Mouse (Mus musculus): Measurements from ENCODE around the gene Snx6. TPM values are rescaled to one million over a fixed set of nuclear protein-coding genes. Genes with fewer than 3 reads are reported as not detected.

Gene Snx6
- polyA plus RNA-seq, 1 experiment from 2014 or later, result 115 TPM

GRCm38 (mm10) chr12:54825202-54825601 is 29.7 kb upstream of the Snx6 start:
- no peak overlapping the region for H3K4me3 ChIP-seq (ENCODE audit: low read depth, low read length)
- H3K9me3 ChIP-seq (ENCODE audit: low read length), result no peaks in the 10 kb centered on the region
- ATAC-seq (no peak), DNase-seq (ENCODE audit: low spot score) (peak; percentile 27)
- no peaks in the 10 kb centered on the region for H3K27me3 ChIP-seq (replicated peaks; ENCODE audit: insufficient read depth, low read length)
- 94% methylated on average over 3 of the region's 3 CpGs for WGBS
- TF ChIP-seq CTCF (IDR thresholded peaks at IDR 0.05), result peak; percentile 54
- TF ChIP-seq EP300 (IDR thresholded peaks at IDR 0.05), result no peak
- H3K9ac ChIP-seq (replicated peaks; ENCODE audit: low read depth), result no peak overlapping the region
- H3K36me3 ChIP-seq (ENCODE audit: insufficient read depth, low read length), result no peaks in the 10 kb centered on the region
- no peak overlapping the region for H3K4me2 ChIP-seq (replicated peaks; ENCODE audit: low read depth, low read length)
- no peaks in the 10 kb centered on the region for H3K4me1 ChIP-seq (ENCODE audit: insufficient read depth, low read depth, low read length)
- H3K27ac ChIP-seq (ENCODE audit: low read length), result no peak overlapping the region

- no peak overlapping the region for H3K4me2 ChIP-seq (replicated peaks; ENCODE audit: low read depth, low read length)
- no peaks in the 10 kb centered on the region for H3K27me3 ChIP-seq (replicated peaks; ENCODE audit: insufficient read depth, low read length)
- TF ChIP-seq CTCF (IDR thresholded peaks at IDR 0.05), result no peak
- no peak for TF ChIP-seq EP300 (IDR thresholded peaks at IDR 0.05)
- no peak overlapping the region for H3K9ac ChIP-seq (replicated peaks; ENCODE audit: low read depth)
- no peaks in the 10 kb centered on the region for H3K4me1 ChIP-seq (ENCODE audit: insufficient read depth, low read depth, low read length)
- no peak overlapping the region for H3K27ac ChIP-seq (ENCODE audit: low read length)
- H3K36me3 ChIP-seq (ENCODE audit: insufficient read depth, low read length), result no peaks in the 10 kb centered on the region
- H3K9me3 ChIP-seq (ENCODE audit: low read length), result no peaks in the 10 kb centered on the region
- 45% methylated on average over 4 of the region's 4 CpGs for WGBS
- no peak for ATAC-seq
- peak; percentile 9 for DNase-seq (ENCODE audit: low spot score)
- no peak overlapping the region for H3K4me3 ChIP-seq (ENCODE audit: low read depth, low read length)
Measured at GRCm38 (mm10) chr12:54822836-54823426, 27.4 kb upstream of the Snx6 start.

GRCm38 (mm10) chr12:54820684-54821161 is 25.2 kb upstream of the Snx6 start:
- Histone ChIP-seq H3K9me3 (ENCODE audit: low read length) (no peaks in the 10 kb centered on the region), H3K4me1 (ENCODE audit: insufficient read depth, low read depth, low read length) (no peaks in the 10 kb centered on the region), H3K27ac (ENCODE audit: low read length) (no peak overlapping the region), H3K9ac (replicated peaks; ENCODE audit: low read depth) (no peak overlapping the region), H3K4me2 (replicated peaks; ENCODE audit: low read depth, low read length) (no peak overlapping the region), H3K27me3 (replicated peaks; ENCODE audit: insufficient read depth, low read length) (no peaks in the 10 kb centered on the region), H3K4me3 (ENCODE audit: low read depth, low read length) (no peak overlapping the region), H3K36me3 (ENCODE audit: insufficient read depth, low read length) (no peaks in the 10 kb centered on the region)
- 34% methylated on average over 2 of the region's 2 CpGs for WGBS
- DNase-seq (ENCODE audit: low spot score) (peak; percentile 39), ATAC-seq (no peak)
- TF ChIP-seq EP300 (IDR thresholded peaks at IDR 0.05), result no peak
- TF ChIP-seq CTCF (IDR thresholded peaks at IDR 0.05), result no peak

- no peak for DNase-seq (ENCODE audit: low spot score)
- Histone ChIP-seq H3K27ac (ENCODE audit: low read length) (no peak overlapping the region), H3K9ac (replicated peaks; ENCODE audit: low read depth) (no peak overlapping the region), H3K27me3 (replicated peaks; ENCODE audit: insufficient read depth, low read length) (no peaks in the 10 kb centered on the region), H3K4me2 (replicated peaks; ENCODE audit: low read depth, low read length) (no peak overlapping the region), H3K36me3 (ENCODE audit: insufficient read depth, low read length) (no peaks in the 10 kb centered on the region), H3K4me1 (ENCODE audit: insufficient read depth, low read depth, low read length) (no peaks in the 10 kb centered on the region), H3K9me3 (ENCODE audit: low read length) (no peaks in the 10 kb centered on the region), H3K4me3 (ENCODE audit: low read depth, low read length) (no peak overlapping the region)
- 45% methylated on average over 6 of the region's 6 CpGs for WGBS
- ATAC-seq, result no peak
- TF ChIP-seq CTCF (IDR thresholded peaks at IDR 0.05) (no peak), EP300 (IDR thresholded peaks at IDR 0.05) (no peak)
Measured at GRCm38 (mm10) chr12:54819181-54819935, 23.9 kb upstream of the Snx6 start.

GRCm38 (mm10) chr12:54810142-54810541 is 14.6 kb upstream of the Snx6 start:
- ATAC-seq (peak; percentile 55), DNase-seq (ENCODE audit: low spot score) (peak; percentile 82)
- Histone ChIP-seq H3K9ac (replicated peaks; ENCODE audit: low read depth) (no peak overlapping the region), H3K4me2 (replicated peaks; ENCODE audit: low read depth, low read length) (no peak overlapping the region), H3K4me1 (ENCODE audit: insufficient read depth, low read depth, low read length) (peaks cover 4% of the 10 kb centered on the region; the same call in 1 of the 2 replicates), H3K27ac (ENCODE audit: low read length) (no peak overlapping the region), H3K27me3 (replicated peaks; ENCODE audit: insufficient read depth, low read length) (no peaks in the 10 kb centered on the region), H3K9me3 (ENCODE audit: low read length) (no peaks in the 10 kb centered on the region), H3K36me3 (ENCODE audit: insufficient read depth, low read length) (no peaks in the 10 kb centered on the region), H3K4me3 (ENCODE audit: low read depth, low read length) (no peak overlapping the region)
- TF ChIP-seq CTCF (IDR thresholded peaks at IDR 0.05), result no peak
- no peak for TF ChIP-seq EP300 (IDR thresholded peaks at IDR 0.05)
- WGBS, result 15% methylated on average over 2 of the region's 2 CpGs

GRCm38 (mm10) chr12:54807481-54807880 is 12.0 kb upstream of the Snx6 start:
- Histone ChIP-seq H3K4me1 (ENCODE audit: insufficient read depth, low read depth, low read length) (peaks cover 4% of the 10 kb centered on the region; the same call in 1 of the 2 replicates), H3K27me3 (replicated peaks; ENCODE audit: insufficient read depth, low read length) (no peaks in the 10 kb centered on the region), H3K27ac (ENCODE audit: low read length) (no peak overlapping the region), H3K9me3 (ENCODE audit: low read length) (no peaks in the 10 kb centered on the region), H3K4me2 (replicated peaks; ENCODE audit: low read depth, low read length) (no peak overlapping the region), H3K36me3 (ENCODE audit: insufficient read depth, low read length) (no peaks in the 10 kb centered on the region), H3K4me3 (ENCODE audit: low read depth, low read length) (no peak overlapping the region), H3K9ac (replicated peaks; ENCODE audit: low read depth) (no peak overlapping the region)
- DNase-seq (ENCODE audit: low spot score) (no peak), ATAC-seq (no peak)
- TF ChIP-seq CTCF (IDR thresholded peaks at IDR 0.05) (no peak), EP300 (IDR thresholded peaks at IDR 0.05) (no peak)
- 41% methylated on average over 6 of the region's 6 CpGs for WGBS

All from lung, postnatal 0 days (tissue).